Mouse (Mus musculus): ENCODE results near the gene Cep170b. TPM values are rescaled to one million over a fixed set of nuclear protein-coding genes. Genes with fewer than 3 reads are reported as not detected.

The Cep170b gene
- polyA plus RNA-seq, 1 experiment from 2014 or later, result 15.2 TPM

DNA sequence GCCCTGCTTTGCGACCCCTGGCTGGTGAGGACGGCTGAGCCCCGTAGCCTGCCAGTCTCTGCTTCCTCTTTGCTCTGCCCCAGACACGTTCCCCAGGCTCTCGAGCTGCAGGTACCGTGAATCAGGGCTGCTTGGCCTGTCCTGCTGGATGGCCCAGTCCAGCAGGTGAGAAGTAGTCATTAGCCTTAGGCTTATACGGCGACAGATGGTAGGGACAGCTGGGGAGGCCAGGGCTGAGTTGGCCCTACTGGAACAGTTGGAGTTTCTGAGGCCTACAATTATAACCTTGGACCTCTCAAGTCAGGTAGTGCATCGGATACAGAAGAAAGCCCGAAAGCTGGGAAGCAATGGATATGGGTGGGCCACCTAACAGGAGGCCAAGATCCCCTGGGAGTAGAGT is 12.3 kb downstream of the Cep170b start:
- no peaks in the 10 kb centered on the region for H3K36me3 ChIP-seq (ENCODE audit: control insufficient read depth, insufficient read depth, low read length)
- DNase-seq (ENCODE audit: low spot score), result no peak
- WGBS, result 94% methylated on average over 10 of the region's 10 CpGs

DNA sequence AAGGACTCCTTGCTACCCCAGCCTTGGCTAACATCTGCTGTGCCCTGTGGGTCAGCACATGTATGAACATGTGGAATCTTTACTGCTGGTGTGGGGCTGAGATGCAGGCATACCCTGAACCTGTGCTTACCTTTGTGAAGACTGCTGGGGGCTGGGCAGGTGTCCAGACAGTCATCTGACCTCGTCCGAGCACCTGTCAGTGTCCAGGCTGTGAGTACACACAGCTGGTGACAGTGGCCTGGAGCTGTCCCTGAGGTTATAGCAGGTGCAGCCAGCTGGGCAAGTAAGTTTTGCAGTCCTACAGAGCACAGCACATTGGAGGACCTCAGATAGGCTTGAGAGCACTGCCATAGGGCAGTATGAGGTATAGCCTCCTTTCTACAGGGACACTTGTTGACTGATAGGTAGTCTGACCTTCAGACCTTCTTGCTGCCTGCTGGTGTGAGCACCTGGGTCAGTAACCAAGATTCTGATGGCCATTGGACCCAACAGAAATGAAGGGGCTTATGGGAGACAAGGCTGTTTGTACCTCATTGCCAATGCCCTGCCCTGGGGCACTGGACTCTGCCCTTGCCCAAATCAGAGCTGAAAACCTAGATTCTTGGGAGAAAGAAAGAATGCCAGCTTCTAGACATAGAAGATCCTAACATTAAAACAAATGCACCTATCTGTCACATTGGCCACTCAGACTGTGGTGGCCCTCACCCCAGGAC is 14.0 kb downstream of the Cep170b start:
- Histone ChIP-seq H3K27ac (ENCODE audit: low read depth, low read length) (no peak overlapping the region), H3K4me2 (ENCODE audit: low read depth, low read length, severe bottlenecking) (no peak overlapping the region), H3K36me3 (ENCODE audit: control insufficient read depth, insufficient read depth, low read length) (no peaks in the 10 kb centered on the region), H3K27me3 (ENCODE audit: control insufficient read depth, insufficient read depth, low read length) (no peaks in the 10 kb centered on the region), H3K4me1 (replicated peaks; ENCODE audit: control insufficient read depth, insufficient read depth, low read length) (no peaks in the 10 kb centered on the region), H3K4me3 (ENCODE audit: low read depth, low read length) (no peak overlapping the region), H3K9me3 (ENCODE audit: control insufficient read depth, low read length) (no peaks in the 10 kb centered on the region), H3K9ac (ENCODE audit: low read length) (no peak overlapping the region)
- WGBS, result 81% methylated on average over 2 of the region's 2 CpGs
- DNase-seq (ENCODE audit: low spot score) (peak; percentile 18), ATAC-seq (replicated peaks; ENCODE audit: low FRiP score) (no peak)

More for the DNA sequence above, 12.3 kb downstream of the Cep170b start:
- H3K27me3 ChIP-seq (ENCODE audit: control insufficient read depth, insufficient read depth, low read length), result no peaks in the 10 kb centered on the region
- H3K4me2 ChIP-seq (ENCODE audit: low read depth, low read length, severe bottlenecking), result no peak overlapping the region
- no peak for ATAC-seq (replicated peaks; ENCODE audit: low FRiP score)
- H3K4me3 ChIP-seq (ENCODE audit: low read depth, low read length), result no peak overlapping the region
- H3K9ac ChIP-seq (ENCODE audit: low read length), result no peak overlapping the region
- H3K4me1 ChIP-seq (replicated peaks; ENCODE audit: control insufficient read depth, insufficient read depth, low read length), result no peaks in the 10 kb centered on the region
- H3K9me3 ChIP-seq (ENCODE audit: control insufficient read depth, low read length), result no peaks in the 10 kb centered on the region
- no peak overlapping the region for H3K27ac ChIP-seq (ENCODE audit: low read depth, low read length)

DNA sequence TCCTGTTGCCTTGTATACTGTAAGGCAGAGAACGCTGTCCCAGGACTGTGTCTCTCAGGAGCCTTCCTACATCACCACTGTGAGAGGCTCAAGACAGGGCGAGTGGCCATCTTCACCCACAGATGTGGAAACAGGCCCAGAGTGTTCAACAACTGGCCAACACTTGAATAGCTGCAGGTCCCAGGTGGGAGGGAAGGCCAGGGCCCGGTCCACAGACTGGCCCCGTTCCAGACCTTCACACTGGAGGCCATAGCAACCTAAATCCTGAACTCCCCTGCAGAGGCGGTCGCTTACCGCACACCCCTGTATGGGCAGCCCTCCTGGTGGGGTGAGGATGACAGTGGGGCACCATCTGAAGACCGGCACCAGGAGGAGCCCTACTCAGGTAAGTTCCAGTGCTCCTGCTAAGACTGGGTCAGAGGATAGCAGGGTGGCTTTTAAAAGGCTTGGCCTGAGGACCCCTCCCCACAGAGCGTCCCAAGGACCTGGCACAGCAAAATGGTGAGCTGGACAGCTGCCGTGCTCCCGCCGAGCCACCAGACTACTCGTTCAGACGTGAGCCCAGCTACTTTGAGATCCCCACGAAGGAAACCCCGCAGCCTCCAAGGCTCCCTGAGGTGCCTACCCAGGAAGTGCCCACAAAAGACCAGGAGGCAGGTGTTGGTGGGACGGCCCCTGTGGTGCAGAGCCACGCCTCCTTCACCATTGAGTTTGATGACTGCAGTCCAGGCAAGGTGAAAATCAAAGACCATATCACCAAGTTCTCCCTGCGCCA is 14.8 kb downstream of the Cep170b start:
- WGBS, result 89% methylated on average over 19 of the region's 19 CpGs
- Histone ChIP-seq H3K4me3 (ENCODE audit: low read depth, low read length) (no peak overlapping the region), H3K9me3 (ENCODE audit: control insufficient read depth, low read length) (no peaks in the 10 kb centered on the region), H3K27ac (ENCODE audit: low read depth, low read length) (no peak overlapping the region), H3K27me3 (ENCODE audit: control insufficient read depth, insufficient read depth, low read length) (no peaks in the 10 kb centered on the region), H3K9ac (ENCODE audit: low read length) (no peak overlapping the region), H3K4me2 (ENCODE audit: low read depth, low read length, severe bottlenecking) (no peak overlapping the region), H3K4me1 (replicated peaks; ENCODE audit: control insufficient read depth, insufficient read depth, low read length) (no peaks in the 10 kb centered on the region), H3K36me3 (ENCODE audit: control insufficient read depth, insufficient read depth, low read length) (no peaks in the 10 kb centered on the region)
- peak; percentile 37 for DNase-seq (ENCODE audit: low spot score)
- no peak for ATAC-seq (replicated peaks; ENCODE audit: low FRiP score)

DNA sequence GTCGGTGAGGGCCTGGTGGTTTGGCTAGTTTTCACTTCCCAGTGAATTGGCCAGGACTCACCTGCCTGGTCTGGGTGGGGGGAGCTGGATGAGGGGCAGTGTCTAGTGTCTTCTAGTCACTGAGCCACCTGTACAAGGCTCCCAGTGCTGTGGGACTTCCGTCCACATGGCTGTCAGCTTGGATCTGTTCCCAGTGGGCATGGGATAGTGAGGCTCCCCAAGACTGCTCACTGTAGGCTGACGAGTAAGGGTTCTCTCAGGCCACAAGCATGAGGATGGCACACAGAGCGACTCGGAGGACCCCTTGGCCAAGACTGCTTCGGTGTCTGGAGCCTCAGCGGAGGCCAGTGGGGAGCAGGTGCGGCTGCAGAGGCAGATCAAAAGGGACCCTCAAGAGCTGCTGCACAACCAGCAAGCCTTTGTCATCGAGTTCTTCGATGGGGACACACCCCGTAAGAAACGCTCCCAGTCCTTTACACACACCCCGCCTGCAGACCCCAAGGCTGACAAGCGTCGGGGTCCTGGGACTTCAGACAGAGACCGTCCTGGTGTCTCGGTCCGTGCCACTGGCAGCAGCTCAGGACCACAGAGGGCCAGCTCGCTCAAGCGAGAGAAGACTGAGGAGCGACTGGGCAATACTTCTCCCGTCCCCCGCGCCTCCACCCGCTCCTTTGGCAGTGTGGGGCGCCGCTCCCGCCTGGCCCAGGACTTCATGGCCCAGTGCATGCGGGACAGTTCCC is 15.8 kb downstream of the Cep170b start:
- Histone ChIP-seq H3K36me3 (ENCODE audit: control insufficient read depth, insufficient read depth, low read length) (no peaks in the 10 kb centered on the region), H3K4me1 (replicated peaks; ENCODE audit: control insufficient read depth, insufficient read depth, low read length) (no peaks in the 10 kb centered on the region), H3K27me3 (ENCODE audit: control insufficient read depth, insufficient read depth, low read length) (no peaks in the 10 kb centered on the region), H3K4me2 (ENCODE audit: low read depth, low read length, severe bottlenecking) (no peak overlapping the region), H3K9me3 (ENCODE audit: control insufficient read depth, low read length) (no peaks in the 10 kb centered on the region), H3K4me3 (ENCODE audit: low read depth, low read length) (no peak overlapping the region), H3K27ac (ENCODE audit: low read depth, low read length) (no peak overlapping the region), H3K9ac (ENCODE audit: low read length) (no peak overlapping the region)
- WGBS, result 89% methylated on average over 29 of the region's 29 CpGs
- ATAC-seq (replicated peaks; ENCODE audit: low FRiP score), result no peak
- DNase-seq (ENCODE audit: low spot score), result no peak

DNA sequence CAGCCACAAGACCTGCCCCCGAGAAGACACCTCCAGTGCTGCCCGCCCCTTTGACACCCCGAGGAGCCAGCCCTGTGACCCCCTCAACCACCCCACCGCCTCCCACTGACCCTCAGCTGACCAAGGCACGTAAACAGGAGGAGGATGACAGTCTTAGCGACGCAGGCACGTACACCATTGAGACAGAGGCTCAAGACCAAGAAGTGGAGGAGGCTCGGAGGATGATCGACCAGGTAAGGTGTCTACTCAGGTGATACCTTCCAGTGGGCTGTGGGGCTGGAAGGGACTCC is 16.3 kb downstream of the Cep170b start:
- Histone ChIP-seq H3K36me3 (ENCODE audit: control insufficient read depth, insufficient read depth, low read length) (no peaks in the 10 kb centered on the region), H3K4me3 (ENCODE audit: low read depth, low read length) (no peak overlapping the region), H3K9ac (ENCODE audit: low read length) (no peak overlapping the region), H3K4me1 (replicated peaks; ENCODE audit: control insufficient read depth, insufficient read depth, low read length) (no peaks in the 10 kb centered on the region), H3K27ac (ENCODE audit: low read depth, low read length) (no peak overlapping the region), H3K27me3 (ENCODE audit: control insufficient read depth, insufficient read depth, low read length) (no peaks in the 10 kb centered on the region), H3K4me2 (ENCODE audit: low read depth, low read length, severe bottlenecking) (no peak overlapping the region), H3K9me3 (ENCODE audit: control insufficient read depth, low read length) (no peaks in the 10 kb centered on the region)
- 87% methylated on average over 10 of the region's 10 CpGs for WGBS
- ATAC-seq (replicated peaks; ENCODE audit: low FRiP score) (no peak), DNase-seq (ENCODE audit: low spot score) (no peak)

DNA sequence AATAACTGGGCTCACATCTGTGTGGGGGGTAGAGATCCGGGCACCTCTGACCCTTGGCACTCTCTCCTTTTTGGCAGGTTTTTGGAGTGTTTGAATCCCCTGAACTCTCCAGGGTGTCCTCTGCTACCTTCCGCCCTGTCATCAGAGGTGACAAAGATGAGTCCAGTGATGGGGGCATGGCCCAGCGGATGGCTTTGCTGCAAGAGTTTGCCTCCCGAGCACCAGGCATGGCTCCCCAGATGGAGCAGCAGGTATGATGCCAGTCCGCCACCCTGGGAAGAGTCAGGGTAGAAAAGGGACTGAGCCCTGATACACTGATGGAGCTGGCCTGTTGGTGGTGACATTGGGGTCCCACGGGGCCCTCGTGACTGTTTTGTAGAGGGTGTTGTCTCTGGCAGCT is 16.8 kb downstream of the Cep170b start:
- no peak for ATAC-seq (replicated peaks; ENCODE audit: low FRiP score)
- no peak overlapping the region for H3K9ac ChIP-seq (ENCODE audit: low read length)
- no peak overlapping the region for H3K4me2 ChIP-seq (ENCODE audit: low read depth, low read length, severe bottlenecking)
- WGBS, result 92% methylated on average over 7 of the region's 7 CpGs
- no peaks in the 10 kb centered on the region for H3K4me1 ChIP-seq (replicated peaks; ENCODE audit: control insufficient read depth, insufficient read depth, low read length)
- no peaks in the 10 kb centered on the region for H3K27me3 ChIP-seq (ENCODE audit: control insufficient read depth, insufficient read depth, low read length)
- no peaks in the 10 kb centered on the region for H3K9me3 ChIP-seq (ENCODE audit: control insufficient read depth, low read length)
- no peak for DNase-seq (ENCODE audit: low spot score)
- H3K36me3 ChIP-seq (ENCODE audit: control insufficient read depth, insufficient read depth, low read length), result no peaks in the 10 kb centered on the region
- H3K4me3 ChIP-seq (ENCODE audit: low read depth, low read length), result no peak overlapping the region
- H3K27ac ChIP-seq (ENCODE audit: low read depth, low read length), result no peak overlapping the region

DNA sequence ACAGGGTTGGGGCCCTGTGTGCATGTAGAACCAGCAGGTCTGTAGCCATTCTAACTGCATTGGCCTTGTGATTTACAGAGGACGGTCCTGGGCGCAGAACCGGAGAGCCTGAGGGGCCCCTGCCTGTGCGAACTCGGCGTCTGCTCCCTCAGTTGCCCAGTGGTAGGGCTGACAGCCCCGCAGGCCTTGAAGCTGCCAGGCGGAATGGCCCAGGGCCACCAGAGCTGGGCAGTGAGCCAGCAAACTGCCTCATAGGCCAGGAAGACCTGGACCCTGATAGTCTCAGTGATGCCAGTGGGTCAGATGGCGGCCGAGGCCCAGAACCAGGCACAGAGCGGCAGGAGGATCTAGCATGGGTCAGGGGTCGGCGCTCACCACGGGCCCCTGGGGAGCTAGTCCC is 17.5 kb downstream of the Cep170b start:
- Histone ChIP-seq H3K4me2 (ENCODE audit: low read depth, low read length, severe bottlenecking) (no peak overlapping the region), H3K27me3 (ENCODE audit: control insufficient read depth, insufficient read depth, low read length) (no peaks in the 10 kb centered on the region), H3K4me3 (ENCODE audit: low read depth, low read length) (no peak overlapping the region), H3K36me3 (ENCODE audit: control insufficient read depth, insufficient read depth, low read length) (no peaks in the 10 kb centered on the region), H3K9ac (ENCODE audit: low read length) (no peak overlapping the region), H3K4me1 (replicated peaks; ENCODE audit: control insufficient read depth, insufficient read depth, low read length) (no peaks in the 10 kb centered on the region), H3K27ac (ENCODE audit: low read depth, low read length) (no peak overlapping the region), H3K9me3 (ENCODE audit: control insufficient read depth, low read length) (no peaks in the 10 kb centered on the region)
- WGBS, result 94% methylated on average over 14 of the region's 14 CpGs
- DNase-seq (ENCODE audit: low spot score) (no peak), ATAC-seq (replicated peaks; ENCODE audit: low FRiP score) (no peak)

DNA sequence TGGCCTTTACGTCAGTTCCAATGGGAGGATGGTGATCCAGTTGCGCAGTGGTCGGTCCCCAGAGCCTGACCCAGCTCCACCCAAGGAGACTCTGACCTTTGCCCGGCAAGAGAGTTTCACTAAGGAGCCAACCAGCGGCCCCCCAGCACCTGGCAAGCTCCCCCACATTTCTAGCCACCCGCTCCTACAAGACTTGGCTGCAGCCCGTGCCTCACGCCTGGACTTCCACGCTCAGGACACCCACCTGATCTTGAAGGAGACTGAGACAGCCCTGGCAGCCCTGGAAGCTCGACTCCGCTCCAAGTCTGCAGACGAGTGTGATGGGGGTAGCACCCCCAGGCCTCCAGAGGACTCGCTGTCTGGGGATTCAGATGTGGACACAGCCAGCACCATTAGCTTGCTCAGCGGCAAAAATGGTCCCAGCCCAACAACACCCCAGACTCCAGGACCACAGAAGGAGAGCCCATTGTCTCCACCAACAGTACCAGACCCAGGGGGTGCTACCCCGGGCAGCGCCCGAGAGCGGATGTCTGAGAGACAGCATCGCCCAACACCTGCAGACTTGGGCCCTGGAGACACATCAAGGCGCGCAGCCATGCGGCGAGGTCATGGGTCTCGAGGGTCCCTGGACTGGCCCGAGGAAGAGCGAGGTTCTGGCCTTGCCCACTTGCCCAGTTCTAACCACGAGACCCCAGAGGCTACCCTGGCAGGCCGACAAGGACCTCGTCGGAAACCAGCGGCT is 18.2 kb downstream of the Cep170b start:
- Histone ChIP-seq H3K27me3 (ENCODE audit: control insufficient read depth, insufficient read depth, low read length) (no peaks in the 10 kb centered on the region), H3K4me1 (replicated peaks; ENCODE audit: control insufficient read depth, insufficient read depth, low read length) (no peaks in the 10 kb centered on the region), H3K4me2 (ENCODE audit: low read depth, low read length, severe bottlenecking) (no peak overlapping the region), H3K9me3 (ENCODE audit: control insufficient read depth, low read length) (no peaks in the 10 kb centered on the region), H3K27ac (ENCODE audit: low read depth, low read length) (no peak overlapping the region), H3K4me3 (ENCODE audit: low read depth, low read length) (no peak overlapping the region), H3K9ac (ENCODE audit: low read length) (no peak overlapping the region), H3K36me3 (ENCODE audit: control insufficient read depth, insufficient read depth, low read length) (no peaks in the 10 kb centered on the region)
- ATAC-seq (replicated peaks; ENCODE audit: low FRiP score) (no peak), DNase-seq (ENCODE audit: low spot score) (peak; percentile 46)
- 91% methylated on average over 31 of the region's 31 CpGs for WGBS
